Mouse (Mus musculus) common myeloid progenitor, adult 5-6 weeks (primary cell): Measurements from ENCODE around the gene Zfp277. TPM values are rescaled to one million over a fixed set of nuclear protein-coding genes. Genes with fewer than 3 reads are reported as not detected.

ENCODE experiments used
- ATAC-seq: replicated peaks from 2 replicates; pipeline ENCODE4 v1.8.0; 2016; ENCODE audit warnings: low read depth, mild to moderate bottlenecking, moderate TSS enrichment, inconsistent platforms; ENCODE audit not compliant: poor library complexity, severe bottlenecking
- total RNA-seq: library from RNA; stranded (forward); fragments of 200-1000, 187-1606 nt; gene quantifications from 2 replicates; pipeline ENCODE4 v1.2.3, GENCODE M21; 2017

Gene Zfp277
- total RNA-seq, 1 experiment from 2014 or later, result 32.9 TPM

DNA sequence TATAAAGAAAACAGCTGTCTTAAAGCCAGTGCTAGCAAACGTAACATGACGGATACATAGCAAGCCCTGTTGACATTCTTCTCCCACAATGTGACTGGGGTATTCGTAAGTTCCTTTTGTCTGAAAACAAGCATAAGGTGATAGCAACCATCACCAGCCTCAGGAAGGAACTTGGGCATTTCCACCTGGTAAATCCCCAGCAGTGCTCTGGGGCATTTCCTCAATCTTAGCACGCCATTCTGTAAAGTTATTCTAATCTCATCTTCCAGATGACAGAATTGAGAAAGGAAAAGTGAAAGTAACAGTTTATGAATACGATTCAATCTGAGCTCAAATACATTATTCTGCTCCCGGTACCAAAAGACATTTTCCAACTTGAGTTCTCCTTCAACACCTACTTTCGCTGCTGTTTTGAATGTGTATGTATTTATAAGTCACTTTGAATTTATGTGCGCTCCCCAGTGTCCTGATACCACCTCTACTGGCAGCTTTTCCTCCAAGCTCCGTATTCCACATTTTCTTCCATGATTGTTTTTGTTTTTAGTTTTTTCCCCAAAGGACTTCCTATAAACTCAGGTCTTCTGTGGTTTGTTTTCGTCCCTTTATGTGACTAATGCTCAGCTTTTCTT is 64.4 kb downstream of the Zfp277 start:
- ATAC-seq, result peak; percentile 73

- ATAC-seq, result peak; percentile 86
These were observed 66.2 kb downstream of the Zfp277 start for GRCm38 (mm10) chr12:40379538-40379923.

GRCm38 (mm10) chr12:40378621-40379537 is 66.8 kb downstream of the Zfp277 start:
- ATAC-seq, result no peak

DNA sequence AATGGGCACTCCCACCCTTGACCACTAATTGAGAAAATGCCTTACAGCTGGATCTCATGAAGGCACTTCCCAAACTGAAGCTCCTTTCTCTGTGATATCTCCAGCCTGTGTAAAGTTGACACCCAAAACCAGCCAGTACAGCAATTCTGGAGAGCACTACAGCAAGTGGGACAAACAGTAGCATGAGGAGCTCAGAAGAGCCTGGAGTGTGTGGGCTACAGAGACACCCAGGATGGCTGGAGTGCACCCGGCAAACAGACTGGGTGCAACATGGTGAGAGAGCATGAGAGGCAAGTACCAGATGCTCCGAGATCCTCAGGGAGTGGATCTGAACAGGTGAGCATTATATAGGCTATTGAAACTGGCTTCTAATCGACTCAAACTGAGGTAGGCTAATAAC is 93.8 kb downstream of the Zfp277 start:
- ATAC-seq, result no peak

DNA sequence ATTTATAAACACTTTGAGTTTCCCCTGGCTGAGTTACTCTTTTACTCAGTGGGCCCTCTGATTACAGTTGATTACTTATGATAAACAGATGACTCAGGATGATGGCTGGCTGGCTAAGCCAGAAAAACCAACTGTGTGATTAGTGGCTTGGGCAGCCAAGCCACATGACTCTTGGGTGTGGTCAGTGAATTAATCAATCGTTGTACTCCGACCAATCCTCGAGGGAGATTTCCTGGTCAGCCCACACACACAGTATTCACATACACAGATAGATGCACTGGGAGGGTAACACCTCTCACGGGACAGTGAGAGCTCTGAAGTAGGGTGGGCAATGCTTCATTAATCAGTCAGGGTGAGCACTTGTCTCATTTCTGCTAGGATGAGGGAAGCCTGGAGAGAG is 97.5 kb downstream of the Zfp277 start:
- ATAC-seq, result no peak

GRCm38 (mm10) chr12:40347060-40347698 is 98.5 kb downstream of the Zfp277 start:
- ATAC-seq, result no peak

- no peak for ATAC-seq
These were observed 104.3 kb downstream of the Zfp277 start for GRCm38 (mm10) chr12:40341443-40341842.

GRCm38 (mm10) chr12:40335303-40335702 is 110.4 kb downstream of the Zfp277 start:
- ATAC-seq, result no peak

DNA sequence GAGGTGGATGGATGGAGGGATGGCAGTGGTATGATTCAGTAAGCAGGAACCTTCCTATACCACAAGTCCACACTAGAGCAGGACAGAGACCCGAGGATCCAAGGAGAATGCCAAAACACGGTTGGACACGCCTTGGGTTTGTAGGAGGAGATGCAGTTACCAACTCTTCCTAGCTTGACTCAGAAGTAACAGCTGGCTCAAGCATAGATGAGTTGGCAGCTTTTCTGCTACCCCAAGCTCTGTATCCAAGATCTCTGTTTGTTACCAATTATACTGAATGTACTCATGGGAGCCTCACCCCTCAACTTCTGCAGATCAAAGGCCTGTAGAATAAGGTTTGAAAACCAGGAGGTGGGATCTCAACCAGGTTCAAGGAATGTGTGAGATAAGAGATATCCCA is 114.2 kb downstream of the Zfp277 start:
- no peak for ATAC-seq

GRCm38 (mm10) chr12:40327012-40327660 is 118.6 kb downstream of the Zfp277 start:
- ATAC-seq, result no peak

DNA sequence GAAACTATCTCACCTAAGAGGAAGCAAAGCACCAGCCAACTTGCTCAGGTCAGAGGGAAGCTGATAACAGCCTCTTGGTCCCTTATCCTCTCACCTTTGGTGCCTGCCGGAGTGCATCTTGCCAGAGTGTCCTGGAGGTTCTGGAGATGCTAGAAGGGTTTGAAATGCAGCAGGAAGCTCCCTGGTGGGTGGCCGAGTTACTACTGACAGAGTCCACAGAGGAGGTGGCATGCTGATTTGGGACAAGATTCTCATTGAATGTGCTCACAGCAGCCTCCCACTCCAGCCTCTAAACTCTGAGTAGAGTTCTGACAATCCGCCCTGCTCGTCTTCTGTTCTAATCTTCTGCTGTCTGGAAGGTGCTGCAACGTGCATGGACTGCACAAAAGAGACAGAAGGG is 120.1 kb downstream of the Zfp277 start:
- ATAC-seq, result no peak

- no peak for ATAC-seq
These were observed 120.9 kb downstream of the Zfp277 start for GRCm38 (mm10) chr12:40324819-40325218.

- ATAC-seq, result no peak
These were observed 130.6 kb downstream of the Zfp277 start for GRCm38 (mm10) chr12:40315146-40315545.

DNA sequence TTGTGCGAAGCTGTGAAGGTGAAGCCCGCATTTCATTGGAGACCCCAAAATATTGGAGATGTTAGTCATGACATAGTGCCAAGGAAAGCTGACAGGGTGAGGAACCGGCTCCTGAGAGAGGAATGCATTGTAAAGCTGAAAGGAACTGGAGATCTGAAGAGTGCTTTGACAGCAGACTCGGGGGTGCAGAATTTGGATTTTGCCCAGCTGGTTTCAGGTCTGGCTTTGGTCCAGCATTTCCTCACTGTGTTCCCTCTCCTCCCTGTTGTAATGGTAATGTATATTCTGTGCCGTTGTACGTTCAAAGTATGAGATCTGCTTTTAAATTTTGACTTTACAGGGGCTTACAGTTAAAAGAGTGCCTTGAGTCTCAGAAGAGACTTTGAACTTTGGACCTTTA is 141.7 kb downstream of the Zfp277 start:
- no peak for ATAC-seq

- ATAC-seq, result no peak
These were observed 147.1 kb downstream of the Zfp277 start for GRCm38 (mm10) chr12:40298636-40299035.

- ATAC-seq, result no peak
These were observed 159.2 kb downstream of the Zfp277 start for GRCm38 (mm10) chr12:40286539-40286938.

- ATAC-seq, result no peak
These were observed 164.9 kb downstream of the Zfp277 start for GRCm38 (mm10) chr12:40280596-40281325.

- ATAC-seq, result 0 out of 2 replicates have a peak, but pooled peaks have one; percentile 32
These were observed 168.1 kb downstream of the Zfp277 start for GRCm38 (mm10) chr12:40277581-40277980.

GRCm38 (mm10) chr12:40274931-40275330 is 170.8 kb downstream of the Zfp277 start:
- no peak for ATAC-seq

GRCm38 (mm10) chr12:40273339-40273738 is 172.4 kb downstream of the Zfp277 start:
- peak; percentile 73 for ATAC-seq
